Mouse (Mus musculus): ENCODE data around the gene C1ql4. TPM values are rescaled to one million over a fixed set of nuclear protein-coding genes. Genes with fewer than 3 reads are reported as not detected.

C1ql4 gene
- polyA plus RNA-seq (2014; fragmentation: Illumina TruSeq; extraction: RNeasy Lipid Tissue Mini Kit (QIAGEN cat#74804); ENCODE audit: low read depth, low replicate concordance), result not detected

DNA sequence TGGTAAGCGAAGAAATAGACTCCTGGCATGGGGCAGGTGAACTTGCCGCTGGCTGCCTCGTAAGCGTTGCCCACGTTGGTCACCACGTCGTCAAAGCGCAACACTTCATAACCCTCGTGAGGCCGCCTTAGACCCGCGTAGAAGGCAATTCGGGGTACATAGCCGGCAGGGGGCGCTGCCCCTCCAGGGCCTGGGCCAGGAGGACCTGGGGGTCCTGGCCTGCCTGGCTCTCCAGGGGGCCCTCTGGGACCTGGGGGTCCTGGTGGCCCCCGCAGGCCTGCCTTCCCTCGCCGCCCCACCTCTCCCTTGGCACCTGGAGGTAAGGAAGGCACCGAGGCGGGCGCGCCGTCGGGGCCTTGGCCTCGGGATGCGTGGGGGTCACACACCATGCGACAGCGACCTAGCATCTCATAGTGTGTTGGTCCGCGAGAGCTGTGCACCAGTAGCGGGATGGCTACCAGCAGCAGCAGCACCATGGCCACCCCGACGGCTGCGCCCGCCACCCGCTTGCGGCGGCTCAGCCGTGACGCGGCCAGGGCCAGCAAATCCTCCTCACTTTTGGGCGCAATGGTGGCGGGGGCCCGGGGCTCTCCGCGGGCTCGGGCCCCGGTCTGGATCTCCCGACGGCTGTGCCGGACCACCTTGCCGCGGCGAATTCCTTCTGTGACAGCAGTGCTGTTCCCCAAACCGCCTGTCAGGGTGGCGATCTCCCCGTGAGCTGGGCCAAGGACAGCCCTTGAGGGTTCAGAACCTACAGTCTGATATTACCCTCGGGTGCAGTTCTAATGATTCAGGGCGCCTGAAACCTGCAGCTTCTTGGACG is at the start of gene C1ql4:
Gene C1ql4 (minus strand): TSS at position 565 of the 823 bp plus-strand sequence.

DNA sequence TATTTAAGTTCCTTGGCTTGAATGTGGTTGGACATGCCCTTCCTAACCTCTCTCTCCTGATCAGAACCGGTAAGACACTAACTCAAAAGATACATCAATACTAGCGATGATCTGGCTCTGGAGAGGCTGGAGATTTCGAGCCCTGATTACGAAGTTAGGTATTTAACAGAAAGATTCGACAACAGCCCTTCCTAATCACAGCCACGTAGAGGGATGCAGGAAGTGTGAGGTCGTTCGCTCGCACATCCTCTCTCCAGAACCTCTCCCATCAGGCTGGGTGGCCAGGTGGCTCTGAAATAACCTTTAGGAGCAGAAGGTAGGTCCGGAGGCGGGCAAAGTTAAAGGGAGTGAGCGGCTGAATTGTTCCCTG is 38.1 kb upstream of the C1ql4 start, which contains the start of gene Spats2:
Gene Spats2 (plus strand): TSS at position 206 of the 370 bp plus-strand sequence.

DNA sequence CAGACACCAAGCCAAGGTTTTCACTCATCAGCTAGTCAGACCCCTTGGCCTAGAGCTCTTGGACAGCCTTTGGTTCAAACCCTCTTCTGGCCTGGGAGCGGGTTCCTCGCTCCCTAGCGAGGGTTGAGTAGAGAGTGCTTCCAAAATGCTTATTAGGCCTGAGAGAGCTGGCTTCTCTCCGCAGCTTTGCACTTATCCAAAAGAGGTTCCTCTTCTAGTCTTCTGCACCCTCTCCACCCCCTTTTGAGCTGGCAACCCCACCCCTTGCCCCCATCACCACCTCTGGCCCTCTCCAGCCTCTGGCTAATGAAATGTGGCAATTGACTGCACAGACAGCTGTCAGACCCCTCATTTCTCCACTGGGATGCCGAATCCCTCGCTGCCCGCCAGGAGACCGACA is 5.3 kb upstream of the C1ql4 start, which contains the start of gene Dnajc22:
Gene Dnajc22 (plus strand): TSS at position 301 of the 400 bp plus-strand sequence.

GRCm38 (mm10) chr15:99074019-99074599 is 13.5 kb downstream of the C1ql4 start, which contains the start of gene Troap:
Gene Troap (plus strand): TSS chr15:99074575.

DNA sequence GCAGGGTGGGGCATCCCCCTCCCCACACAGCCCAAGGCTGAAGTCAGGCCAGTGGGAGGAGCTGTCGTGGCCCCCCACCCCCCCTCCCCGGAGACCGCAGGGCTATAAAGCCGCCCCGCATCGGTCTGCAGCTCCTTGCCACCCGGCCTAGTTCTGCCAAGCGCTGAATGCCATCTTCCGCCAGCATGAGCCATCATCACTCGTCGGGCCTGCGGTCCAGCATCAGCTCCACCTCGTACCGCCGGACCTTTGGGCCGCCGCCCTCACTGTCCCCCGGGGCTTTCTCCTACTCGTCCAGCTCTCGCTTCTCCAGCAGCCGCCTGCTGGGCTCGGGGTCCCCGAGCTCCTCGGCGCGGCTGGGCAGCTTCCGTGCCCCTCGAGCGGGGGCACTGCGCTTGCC is 32.6 kb downstream of the C1ql4 start, which contains the start of gene Prph:
Gene Prph (plus strand): TSS at position 135 of the 400 bp plus-strand sequence.

Other genes starting within 250 kb of the C1ql4 start
- gene Kmt2d, start 216.6 kb downstream of the C1ql4 start, polyA plus RNA-seq (2014; fragmentation: Illumina TruSeq; extraction: RNeasy Lipid Tissue Mini Kit (QIAGEN cat#74804); ENCODE audit: low read depth, low replicate concordance), result 2.5 TPM
- 1.7 TPM for gene Rhebl1, start 193.3 kb downstream of the C1ql4 start, polyA plus RNA-seq (2014; fragmentation: Illumina TruSeq; extraction: RNeasy Lipid Tissue Mini Kit (QIAGEN cat#74804); ENCODE audit: low read depth, low replicate concordance)
- 4.0 TPM for gene Dhh, start 189.3 kb downstream of the C1ql4 start, polyA plus RNA-seq (2014; fragmentation: Illumina TruSeq; extraction: RNeasy Lipid Tissue Mini Kit (QIAGEN cat#74804); ENCODE audit: low read depth, low replicate concordance)
- 27.2 TPM for gene Lmbr1l, start 169.6 kb downstream of the C1ql4 start, polyA plus RNA-seq (2014; fragmentation: Illumina TruSeq; extraction: RNeasy Lipid Tissue Mini Kit (QIAGEN cat#74804); ENCODE audit: low read depth, low replicate concordance)
- 17.9 TPM for gene Tuba1b, start 153.3 kb downstream of the C1ql4 start, polyA plus RNA-seq (2014; fragmentation: Illumina TruSeq; extraction: RNeasy Lipid Tissue Mini Kit (QIAGEN cat#74804); ENCODE audit: low read depth, low replicate concordance)
- gene Gm49450, start 134.3 kb downstream of the C1ql4 start, polyA plus RNA-seq (2014; fragmentation: Illumina TruSeq; extraction: RNeasy Lipid Tissue Mini Kit (QIAGEN cat#74804); ENCODE audit: low read depth, low replicate concordance), result not detected
- 38.3 TPM for gene Tuba1a, start 134.1 kb downstream of the C1ql4 start, polyA plus RNA-seq (2014; fragmentation: Illumina TruSeq; extraction: RNeasy Lipid Tissue Mini Kit (QIAGEN cat#74804); ENCODE audit: low read depth, low replicate concordance)
- gene Tuba1c, start 57.9 kb downstream of the C1ql4 start, polyA plus RNA-seq (2014; fragmentation: Illumina TruSeq; extraction: RNeasy Lipid Tissue Mini Kit (QIAGEN cat#74804); ENCODE audit: low read depth, low replicate concordance), result 7.9 TPM
- gene Prph, start 32.6 kb downstream of the C1ql4 start, polyA plus RNA-seq (2014; fragmentation: Illumina TruSeq; extraction: RNeasy Lipid Tissue Mini Kit (QIAGEN cat#74804); ENCODE audit: low read depth, low replicate concordance), result not detected
- 2.4 TPM for gene Troap, start 13.2 kb downstream of the C1ql4 start, polyA plus RNA-seq (2014; fragmentation: Illumina TruSeq; extraction: RNeasy Lipid Tissue Mini Kit (QIAGEN cat#74804); ENCODE audit: low read depth, low replicate concordance)
- gene Dnajc22, start 5.4 kb upstream of the C1ql4 start, polyA plus RNA-seq (2014; fragmentation: Illumina TruSeq; extraction: RNeasy Lipid Tissue Mini Kit (QIAGEN cat#74804); ENCODE audit: low read depth, low replicate concordance), result not detected
- gene Spats2, start 38.1 kb upstream of the C1ql4 start, polyA plus RNA-seq (2014; fragmentation: Illumina TruSeq; extraction: RNeasy Lipid Tissue Mini Kit (QIAGEN cat#74804); ENCODE audit: low read depth, low replicate concordance), result 96.0 TPM
- 0.07 TPM for gene Kcnh3, start 137.0 kb upstream of the C1ql4 start, polyA plus RNA-seq (2014; fragmentation: Illumina TruSeq; extraction: RNeasy Lipid Tissue Mini Kit (QIAGEN cat#74804); ENCODE audit: low read depth, low replicate concordance)
- 3.5 TPM for gene Mcrs1, start 164.1 kb upstream of the C1ql4 start, polyA plus RNA-seq (2014; fragmentation: Illumina TruSeq; extraction: RNeasy Lipid Tissue Mini Kit (QIAGEN cat#74804); ENCODE audit: low read depth, low replicate concordance)
- 17.5 TPM for gene Prpf40b, start 207.3 kb upstream of the C1ql4 start, polyA plus RNA-seq (2014; fragmentation: Illumina TruSeq; extraction: RNeasy Lipid Tissue Mini Kit (QIAGEN cat#74804); ENCODE audit: low read depth, low replicate concordance)
- gene Fam186b, start 208.1 kb upstream of the C1ql4 start, polyA plus RNA-seq (2014; fragmentation: Illumina TruSeq; extraction: RNeasy Lipid Tissue Mini Kit (QIAGEN cat#74804); ENCODE audit: low read depth, low replicate concordance), result 24.8 TPM

Measured in testis, adult 10 weeks (tissue).